Mouse (Mus musculus): ENCODE data around the gene Pdcd1. TPM values are rescaled to one million over a fixed set of nuclear protein-coding genes. Genes with fewer than 3 reads are reported as not detected.
"Not testable (repeated sequence)": the region's sequence is repeated elsewhere in the genome, so short reads cannot be mapped to it uniquely, and the experiment has no call there.

Pdcd1 gene
- polyA plus RNA-seq (2017; shearing (Covaris generic)) = 100 to 1,000 TPM; 264 to 357 (median 323) TPM

DNA sequence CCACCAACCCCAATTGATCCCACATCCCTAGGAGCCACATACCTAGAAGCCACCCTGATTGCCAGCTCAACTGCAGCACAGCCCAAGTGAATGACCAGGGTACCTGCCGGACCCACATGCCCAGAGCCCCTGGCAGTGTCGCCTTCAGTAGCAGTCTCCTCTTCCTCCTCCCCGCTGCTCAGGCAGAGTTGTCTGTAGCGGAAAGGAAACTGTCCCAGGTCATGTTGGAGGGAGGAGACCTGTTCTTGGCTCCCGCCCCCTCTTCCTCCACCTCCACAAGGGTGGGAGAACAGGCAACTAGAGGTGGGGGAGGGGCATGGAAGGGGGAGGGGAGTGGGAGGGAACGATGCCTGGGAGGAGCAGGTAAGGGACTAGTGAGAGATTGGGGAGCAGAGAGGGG, at the start of gene Pdcd1:
TSS of gene Pdcd1 (minus strand) at position 181 of the 400 bp plus-strand sequence.
- peak; percentile 67 for ATAC-seq

DNA sequence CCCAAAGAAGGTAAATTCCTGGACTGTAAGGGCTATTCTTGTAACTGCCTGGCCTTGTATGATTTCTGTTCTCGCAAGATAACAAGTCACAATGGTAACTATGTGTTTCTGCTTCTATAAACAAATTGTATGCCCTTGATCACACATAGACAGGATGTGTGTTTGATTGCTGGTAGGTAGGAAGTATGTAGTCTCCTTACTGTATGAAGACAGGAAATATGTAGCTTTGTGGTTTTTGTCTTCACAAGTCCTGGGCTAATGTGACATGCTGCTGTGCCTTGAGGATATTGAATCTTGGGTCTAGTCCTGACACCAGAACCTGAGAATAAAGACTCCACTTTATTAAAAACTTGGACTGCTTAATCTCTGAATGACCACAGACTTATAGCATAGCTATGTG, 39.4 kb upstream of the Pdcd1 start:
- peak; percentile 98 for ATAC-seq

DNA sequence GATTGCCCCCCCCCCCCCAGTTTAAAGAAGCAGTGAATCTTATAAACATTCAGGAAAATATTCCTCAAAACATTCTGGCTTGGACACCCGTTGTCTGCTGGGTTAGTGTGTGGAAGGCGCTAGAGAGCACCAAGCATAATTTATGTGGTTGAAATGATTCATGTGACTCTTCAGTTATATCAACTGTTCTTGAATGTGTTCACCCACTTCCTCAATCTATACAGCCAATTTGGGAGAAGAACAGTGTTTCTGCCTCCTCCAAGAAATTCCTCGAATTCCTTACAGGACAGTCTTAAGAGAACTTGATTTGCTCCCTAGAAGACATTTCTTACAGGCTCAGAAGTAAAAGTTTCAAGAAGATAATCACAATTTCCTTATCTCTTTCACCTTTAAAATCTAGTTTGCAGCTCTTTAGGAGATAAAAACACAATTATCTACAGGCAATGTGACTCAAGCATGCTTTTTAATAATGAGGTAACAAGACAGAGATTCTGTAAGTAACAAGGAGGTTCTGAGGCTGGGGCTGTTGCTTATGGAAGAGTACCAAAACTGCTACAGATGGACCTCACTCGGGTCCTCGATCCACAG, 34.1 kb upstream of the Pdcd1 start:
- ATAC-seq = no peak

- no peak for ATAC-seq
These were observed 33.2 kb upstream of the Pdcd1 start for GRCm38 (mm10) chr1:94085324-94086105.

DNA sequence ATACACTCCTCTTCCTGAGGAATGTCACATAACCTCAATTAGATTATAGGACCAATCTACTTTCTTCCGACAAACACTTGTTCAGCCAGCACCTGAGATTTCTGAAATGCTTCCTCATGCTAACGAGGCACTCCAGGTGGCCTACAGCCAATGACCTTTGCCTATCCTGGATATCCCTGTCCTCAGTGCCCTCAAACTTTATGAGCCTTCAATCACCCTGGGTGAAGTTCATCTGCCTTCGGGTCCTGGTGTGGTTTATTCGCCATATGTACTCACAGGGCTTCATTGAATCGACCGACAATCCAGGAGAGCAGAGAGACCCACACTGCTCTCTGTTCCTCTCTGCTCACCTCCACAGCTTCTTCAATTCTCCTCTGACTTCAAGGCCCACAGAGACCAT, 29.4 kb upstream of the Pdcd1 start:
- no peak for ATAC-seq

DNA sequence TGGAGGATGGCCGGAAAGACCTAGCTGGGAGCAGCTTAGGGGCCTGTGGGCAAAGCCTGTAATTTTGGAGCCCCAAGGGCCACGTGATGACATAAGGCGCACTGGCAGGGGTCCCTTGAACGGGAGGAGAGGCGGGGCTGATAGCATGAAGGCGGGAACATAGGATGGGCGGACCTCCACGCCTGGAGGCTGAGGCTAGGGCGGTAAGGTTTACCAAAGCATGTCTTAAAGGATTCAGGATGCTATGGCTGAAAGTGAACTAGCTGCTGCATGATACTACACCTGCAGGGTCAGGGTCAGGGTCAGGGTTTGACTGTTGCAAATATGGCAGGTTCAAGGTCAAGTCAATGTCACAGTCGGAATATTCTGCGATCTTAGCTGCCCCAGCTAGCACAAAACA, 28.8 kb upstream of the Pdcd1 start:
- no peak for ATAC-seq

GRCm38 (mm10) chr1:94080718-94081117, 28.4 kb upstream of the Pdcd1 start:
- no peak for ATAC-seq

- peak; percentile 96 for ATAC-seq
These were observed 26.6 kb upstream of the Pdcd1 start for GRCm38 (mm10) chr1:94078835-94079440.

DNA sequence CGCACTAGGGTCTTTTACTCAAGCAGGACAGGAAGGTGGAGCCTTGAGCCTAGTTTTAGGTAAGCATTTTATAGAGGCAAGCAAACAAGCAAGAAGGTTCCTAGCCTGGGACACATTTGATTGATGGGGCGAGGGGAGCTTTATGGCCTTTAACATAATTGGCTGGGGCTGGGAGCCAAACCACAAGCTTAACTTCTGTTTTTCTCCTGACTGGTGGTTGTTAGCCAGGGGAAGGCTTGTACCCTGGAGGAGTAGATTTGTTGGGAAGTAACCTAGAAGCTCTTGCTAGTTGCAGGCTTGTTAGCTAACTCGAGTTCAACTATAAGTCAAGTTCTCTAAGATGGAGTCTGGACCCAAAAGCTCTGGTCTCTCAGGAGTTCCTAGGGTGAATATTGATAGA, 26.0 kb upstream of the Pdcd1 start:
- no peak for ATAC-seq

- ATAC-seq = no peak
These were observed 24.3 kb upstream of the Pdcd1 start for GRCm38 (mm10) chr1:94076702-94077101.

DNA sequence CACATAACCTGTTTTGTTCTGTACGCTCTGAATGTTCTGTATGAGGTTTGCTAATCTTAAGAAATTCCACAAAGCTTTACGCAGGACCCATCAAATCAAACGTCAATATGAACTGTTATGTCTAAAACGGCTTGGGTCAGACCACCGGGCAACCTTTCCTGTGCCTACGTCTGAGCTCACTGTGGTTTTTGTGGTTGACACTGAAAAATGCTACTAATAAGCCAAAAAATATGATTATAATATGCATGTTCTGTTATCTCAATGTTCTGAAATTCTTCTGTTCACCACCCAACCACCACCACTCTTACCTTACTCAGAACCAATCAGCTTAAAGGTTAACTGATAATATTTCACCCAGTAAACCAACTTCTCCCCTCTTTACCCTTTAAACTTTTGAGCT, 22.4 kb upstream of the Pdcd1 start:
- peak; percentile 38 for ATAC-seq

DNA sequence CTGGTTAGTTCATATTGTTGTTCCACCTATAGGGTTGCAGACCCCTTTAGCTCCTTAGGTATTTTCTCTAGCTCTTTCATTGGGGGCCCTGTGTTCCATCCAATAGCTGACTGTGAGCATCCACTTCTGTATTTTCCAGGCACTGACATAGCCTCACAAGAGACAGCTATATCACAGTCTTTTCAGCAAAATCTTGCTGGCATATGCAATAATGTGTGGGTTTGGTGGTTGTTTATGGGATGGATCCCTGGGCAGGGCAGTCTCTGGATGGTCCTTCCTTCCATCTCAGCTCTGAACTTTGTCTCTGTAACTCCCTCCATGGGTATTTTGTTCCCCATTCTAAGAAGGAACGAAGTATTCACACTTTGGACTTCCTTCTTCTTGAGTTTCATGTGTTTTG, 5.9 kb upstream of the Pdcd1 start:
- ATAC-seq = not testable (repeated sequence)

GRCm38 (mm10) chr1:94057401-94057800, 5.0 kb upstream of the Pdcd1 start:
- no peak for ATAC-seq

DNA sequence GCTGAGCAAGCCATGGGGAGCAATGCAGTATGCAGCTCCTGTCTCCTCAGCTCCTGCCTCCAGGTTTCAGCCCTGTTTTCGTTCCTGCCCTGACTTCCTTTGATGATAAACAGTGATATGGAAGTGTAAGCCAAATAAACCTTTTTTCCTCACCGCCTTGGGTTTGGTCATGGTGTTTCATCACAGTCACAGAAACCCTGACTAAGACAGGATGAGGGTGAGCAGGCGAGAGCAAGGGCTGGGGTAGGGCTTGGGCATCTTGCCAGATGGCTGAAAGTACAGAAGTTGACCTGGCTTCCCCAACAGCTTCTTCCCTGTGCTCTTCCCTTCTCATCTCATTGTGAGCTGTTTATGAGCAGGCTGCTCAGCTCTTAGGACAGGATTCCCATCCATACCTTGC, 3.6 kb upstream of the Pdcd1 start:
- peak; percentile 22 for ATAC-seq

DNA sequence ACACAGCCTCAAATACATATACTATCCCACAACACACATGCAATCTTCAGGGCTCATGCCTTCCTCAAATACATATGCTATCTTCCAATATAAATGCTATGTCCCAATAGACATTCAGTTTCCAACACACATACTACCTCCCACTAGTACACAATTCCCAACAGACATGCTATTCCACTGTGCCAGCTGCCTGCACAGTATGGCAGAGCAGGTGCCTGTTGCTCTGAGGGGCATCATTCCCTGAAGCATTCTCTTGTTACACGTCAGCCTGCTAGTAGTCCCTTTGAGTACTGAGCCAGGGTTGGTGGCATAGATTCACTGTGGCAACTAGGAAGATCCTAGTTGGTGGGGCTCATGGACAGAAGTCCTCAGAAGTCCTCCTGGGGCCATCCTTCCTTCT, 2.1 kb upstream of the Pdcd1 start:
- no peak for ATAC-seq

DNA sequence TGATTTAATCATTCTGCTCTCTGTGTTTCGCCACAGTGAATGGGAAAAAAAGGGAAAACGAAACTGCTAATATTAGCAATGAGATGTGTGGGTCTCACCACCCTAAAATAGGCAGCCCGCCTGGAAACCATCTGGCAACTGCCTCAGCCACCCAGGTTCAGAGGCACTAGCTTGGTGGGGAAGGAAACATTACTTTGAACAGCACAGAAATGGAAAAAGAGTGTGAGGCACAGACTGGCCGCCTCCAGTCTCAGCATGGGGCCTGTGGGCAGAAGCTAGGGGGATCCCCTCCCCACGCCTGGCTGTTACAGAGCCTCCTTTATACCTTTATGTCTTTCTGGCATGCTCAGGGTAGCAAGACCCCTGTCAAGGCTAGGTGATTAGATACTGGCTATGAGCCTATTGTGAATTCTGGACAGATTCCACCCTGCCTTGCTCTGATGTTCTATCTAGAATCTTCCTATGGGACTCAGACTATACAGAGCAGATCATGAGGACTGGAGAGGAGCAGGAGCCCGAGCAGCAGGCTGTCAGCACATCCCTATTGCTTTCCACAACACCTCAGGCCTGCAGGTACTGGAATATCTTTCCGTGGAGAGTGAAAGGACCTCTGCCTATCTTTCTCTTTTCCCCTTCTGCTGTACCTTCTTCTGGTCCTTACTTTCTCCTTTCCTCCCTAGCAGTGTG, 1.3 kb upstream of the Pdcd1 start:
- ATAC-seq = peak; percentile 56

DNA sequence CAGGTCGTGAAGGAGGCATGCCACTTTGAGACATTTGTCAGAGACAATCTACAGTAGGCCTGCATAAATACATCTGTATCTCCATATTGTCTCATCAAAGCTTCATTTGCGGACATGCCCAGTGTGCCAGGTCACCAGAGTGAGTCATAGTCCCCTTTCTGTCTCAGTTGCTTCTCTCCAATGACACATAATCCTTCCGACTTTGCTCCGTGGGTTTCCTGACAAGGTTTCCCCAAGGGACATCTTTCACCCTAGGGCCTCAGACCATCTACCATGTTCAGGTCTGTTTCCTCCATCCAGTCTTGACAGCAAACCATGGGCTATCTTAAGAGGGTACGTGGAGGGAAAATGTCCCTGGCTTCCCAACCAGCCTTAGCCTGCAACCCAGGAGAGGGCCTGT, 1.2 kb downstream of the Pdcd1 start:
- no peak for ATAC-seq

DNA sequence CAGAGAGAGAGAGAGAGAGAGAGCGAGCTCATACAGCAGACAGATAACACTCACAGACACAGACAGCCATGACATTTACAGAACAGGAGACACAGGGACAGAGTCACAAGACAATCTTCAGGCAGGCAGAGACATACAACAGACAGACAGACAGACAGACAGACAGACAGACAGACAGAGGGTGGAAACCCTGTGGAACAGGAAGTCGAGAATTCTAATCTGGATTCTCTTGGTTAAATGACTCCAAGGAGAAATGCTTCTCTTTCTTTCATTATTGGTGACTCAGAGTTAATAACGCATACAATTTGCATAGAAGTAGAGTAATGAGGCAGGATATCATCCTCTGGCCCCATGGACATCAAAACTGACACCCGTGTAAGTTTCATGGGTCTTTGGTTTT, 5.8 kb downstream of the Pdcd1 start:
- peak; percentile 51 for ATAC-seq

DNA sequence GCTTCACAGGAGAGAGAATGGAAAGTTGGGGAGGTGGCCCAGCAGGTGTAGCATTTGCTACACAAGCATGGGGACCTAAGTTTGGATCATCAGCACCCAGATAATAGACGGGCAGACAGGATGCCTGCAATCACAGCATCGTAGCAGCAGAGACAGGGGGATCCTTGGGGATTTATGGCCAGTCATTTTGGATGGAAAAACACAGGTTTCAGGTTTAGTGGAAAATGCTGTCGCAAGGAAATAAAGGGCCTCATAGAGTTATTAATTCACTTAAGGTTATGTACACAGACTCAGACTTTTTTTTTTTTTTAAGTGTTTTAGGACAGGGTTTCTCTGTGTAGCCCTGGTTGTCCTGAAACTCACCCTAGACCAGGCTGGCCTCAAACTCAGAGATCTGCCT, 6.8 kb downstream of the Pdcd1 start:
- peak; percentile 12 for ATAC-seq

DNA sequence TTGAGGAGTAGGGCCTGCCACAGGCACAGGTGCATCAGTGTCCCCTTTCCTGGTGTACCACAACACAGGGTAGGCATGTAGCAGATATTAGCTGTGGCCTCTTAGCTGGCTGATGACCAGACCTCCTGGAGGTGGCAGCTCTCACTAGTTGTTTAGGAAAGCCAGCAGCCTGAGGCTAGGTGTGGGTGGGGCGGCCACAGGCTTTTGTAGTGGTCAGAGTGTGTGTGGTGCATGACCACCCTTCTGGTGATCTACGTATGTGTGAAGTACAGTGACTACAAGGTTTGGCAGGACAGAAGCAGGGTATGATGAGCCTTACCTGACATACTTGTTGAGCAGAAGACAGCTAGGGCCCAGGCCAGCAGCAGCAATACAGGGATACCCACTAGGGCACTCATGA, 12.0 kb downstream of the Pdcd1 start:
- no peak for ATAC-seq

DNA sequence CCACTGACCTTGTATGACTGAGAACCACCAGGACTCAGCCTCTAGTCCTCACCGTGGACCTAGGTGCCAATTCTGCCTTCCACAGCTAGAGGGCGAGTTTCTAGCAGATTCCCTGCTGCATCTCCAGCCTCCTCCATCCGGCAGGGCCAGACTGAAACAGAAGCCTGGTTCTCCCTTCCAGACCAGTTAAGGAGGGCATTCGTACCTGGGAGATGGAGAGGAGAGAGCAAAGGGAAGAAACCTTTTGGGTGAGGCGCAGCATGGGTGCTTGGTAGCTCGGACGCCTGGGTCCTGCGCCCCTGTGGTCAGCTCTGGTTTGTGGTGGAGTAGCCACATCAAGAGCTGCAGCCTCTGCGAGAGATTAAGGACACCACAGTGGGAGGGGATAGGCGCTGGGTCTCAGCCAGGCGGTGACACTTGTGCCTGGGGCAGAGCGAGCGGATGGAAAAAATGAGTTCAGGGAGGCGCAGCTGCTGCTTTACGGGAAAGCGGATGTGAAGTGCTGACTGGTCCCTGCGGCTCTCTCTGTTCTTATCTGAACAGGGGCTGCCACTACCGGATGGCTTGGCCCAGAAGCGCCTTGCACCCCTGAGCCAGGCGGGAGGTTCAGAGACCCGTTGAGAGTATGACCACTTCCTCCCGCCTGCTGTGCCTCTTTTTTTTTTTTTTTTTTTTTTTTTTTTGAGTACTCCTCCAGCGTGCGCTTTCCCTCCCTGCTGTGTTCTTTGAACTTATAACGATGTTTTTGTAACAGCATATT, 17.2 kb downstream of the Pdcd1 start:
- ATAC-seq = peak; percentile 84

DNA sequence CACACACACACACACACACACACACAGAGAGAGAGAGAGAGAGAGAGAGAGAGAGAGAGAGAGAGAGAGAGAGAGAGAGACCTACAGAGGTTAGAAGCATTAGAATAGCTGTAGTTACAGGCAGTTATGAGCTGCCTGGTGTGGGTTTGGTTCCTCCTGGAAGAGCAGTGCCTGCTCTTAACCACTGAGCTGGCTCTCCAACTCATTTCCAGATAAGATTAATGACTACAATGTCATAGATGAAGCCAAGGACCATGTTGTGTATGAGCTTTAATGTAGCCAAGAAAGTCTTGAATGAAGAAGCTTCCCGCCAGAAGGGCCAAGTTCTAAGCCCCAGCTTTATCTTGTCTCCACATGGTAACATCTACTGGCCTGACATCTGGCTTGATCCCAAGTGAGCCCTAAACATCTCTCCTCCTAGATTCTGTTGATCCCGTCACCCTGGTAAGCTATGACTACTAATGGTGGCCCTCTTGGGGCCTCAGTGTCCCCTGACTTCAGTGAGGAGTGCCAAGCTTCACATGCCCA, 19.2 kb downstream of the Pdcd1 start:
- ATAC-seq = no peak

All from inflammation-experienced regulatory T-cells, adult 6 months (primary cell).